Mouse (Mus musculus) induced T-regulatory cell, adult 2 months (primary cell): Measurements from ENCODE around the gene Ncam1.

Experiments used
- DNase-seq: peaks from one replicate; pipeline ENCODE4 v3.0.0-alpha.2; 2012; ENCODE audit warnings: low read depth

Gene Ncam1

GRCm38 (mm10) chr9:49675696-49676465 is 122.8 kb downstream of the Ncam1 start:
- no peak for DNase-seq

GRCm38 (mm10) chr9:49672646-49673199 is 126.0 kb downstream of the Ncam1 start:
- DNase-seq: no peak

- no peak for DNase-seq
Observed at GRCm38 (mm10) chr9:49667066-49667465, 131.7 kb downstream of the Ncam1 start.

- no peak for DNase-seq
Observed at GRCm38 (mm10) chr9:49665361-49665760, 133.4 kb downstream of the Ncam1 start.

GRCm38 (mm10) chr9:49663927-49664320 is 134.8 kb downstream of the Ncam1 start:
- DNase-seq: no peak

GRCm38 (mm10) chr9:49662958-49663926 is 135.5 kb downstream of the Ncam1 start:
- peak; percentile 4 for DNase-seq

GRCm38 (mm10) chr9:49661480-49661879 is 137.2 kb downstream of the Ncam1 start:
- no peak for DNase-seq

GRCm38 (mm10) chr9:49658381-49658856 is 140.3 kb downstream of the Ncam1 start:
- no peak for DNase-seq

GRCm38 (mm10) chr9:49654470-49654869 is 144.3 kb downstream of the Ncam1 start:
- DNase-seq: no peak

GRCm38 (mm10) chr9:49653478-49654245 is 145.1 kb downstream of the Ncam1 start:
- no peak for DNase-seq

- DNase-seq: no peak
Observed at GRCm38 (mm10) chr9:49644296-49644695, 154.4 kb downstream of the Ncam1 start.

- no peak for DNase-seq
Observed at GRCm38 (mm10) chr9:49640764-49641163, 158.0 kb downstream of the Ncam1 start.

GRCm38 (mm10) chr9:49640142-49640541 is 158.6 kb downstream of the Ncam1 start:
- no peak for DNase-seq

- DNase-seq: no peak
Observed at GRCm38 (mm10) chr9:49637955-49638354, 160.8 kb downstream of the Ncam1 start.

- DNase-seq: no peak
Observed at GRCm38 (mm10) chr9:49635668-49636326, 162.9 kb downstream of the Ncam1 start.

- DNase-seq: no peak
Observed at GRCm38 (mm10) chr9:49632591-49632990, 166.1 kb downstream of the Ncam1 start.

- no peak for DNase-seq
Observed at GRCm38 (mm10) chr9:49630336-49630735, 168.4 kb downstream of the Ncam1 start.

GRCm38 (mm10) chr9:49624910-49625309 is 173.8 kb downstream of the Ncam1 start:
- DNase-seq: no peak

- DNase-seq: no peak
Observed at GRCm38 (mm10) chr9:49623934-49624505, 174.7 kb downstream of the Ncam1 start.

- no peak for DNase-seq
Observed at GRCm38 (mm10) chr9:49622928-49623676, 175.6 kb downstream of the Ncam1 start.
